Mouse (Mus musculus) heart, embryonic 13.5 days (tissue): ENCODE results near the gene Slc16a5. TPM values are rescaled to one million over a fixed set of nuclear protein-coding genes. Genes with fewer than 3 reads are reported as not detected.
A peak's percentile ranks its signal among the peaks of the same experiment; 100 is the strongest.

Experiments used
- ATAC-seq: fragments of 200-750 bp; cut with Nextera tagmentation; 2 replicates; pipeline ENCODE4 v1.8.0; 2017; ENCODE audit warnings: moderate TSS enrichment; ENCODE audit not compliant: insufficient number of reproducible peaks, low FRiP score, low TSS enrichment; ENCODE audit errors: extremely low read depth
- H3K27ac ChIP-seq: fragments of 300-500 bp; sonication (generic); replicated peaks from 2 replicates; pipeline ENCODE4 v1.5.1; 2015; ENCODE audit warnings: moderate library complexity, mild to moderate bottlenecking, inconsistent platforms
- H3K27me3 ChIP-seq: fragments of 300-500 bp; sonication (generic); replicated peaks from 2 replicates; pipeline ENCODE4 v1.6.1; 2015; ENCODE audit warnings: mild to moderate bottlenecking, inconsistent platforms
- H3K36me3 ChIP-seq: fragments of 300-500 bp; sonication (generic); 2 replicates; pipeline ENCODE4 v1.6.1; 2015; ENCODE audit warnings: mild to moderate bottlenecking, inconsistent platforms
- H3K4me1 ChIP-seq: fragments of 300-500 bp; sonication (generic); 2 replicates; pipeline ENCODE4 v1.6.1; 2015; ENCODE audit warnings: inconsistent platforms
- H3K4me2 ChIP-seq: fragments of 300-500 bp; sonication (generic); 2 replicates; pipeline ENCODE4 v1.6.1; 2015; ENCODE audit warnings: inconsistent platforms, mild to moderate bottlenecking, moderate library complexity
- H3K4me3 ChIP-seq: fragments of 300-500 bp; sonication (generic); 2 replicates; pipeline ENCODE4 v1.5.1; 2015; ENCODE audit warnings: moderate library complexity, mild to moderate bottlenecking, inconsistent platforms
- H3K9ac ChIP-seq: fragments of 300-500 bp; sonication (generic); 2 replicates; pipeline ENCODE4 v1.6.1; 2015; ENCODE audit warnings: inconsistent platforms, mild to moderate bottlenecking, moderate library complexity
- H3K9me3 ChIP-seq: fragments of 300-500 bp; sonication (generic); 2 replicates; pipeline ENCODE4 v1.6.1; 2016; ENCODE audit warnings: inconsistent platforms
- WGBS: fragments of 180-500 bp; shearing (Covaris S2); methylation state at CpG from one replicate; pipeline ENCODE4 v1.1.7; 2015; ENCODE audit warnings: mixed read lengths; 5-methylcytosine and 5-hydroxymethylcytosine counted together
- polyA plus RNA-seq: library from polyadenylated mRNA; unstranded; fragments of >200 nt; fragmentation: Nextera tagmentation; extraction: Ambion mirVana; gene quantifications from 2 replicates; pipeline ENCODE4 v1.2.1, GENCODE M21; 2015

The Slc16a5 gene
- polyA plus RNA-seq, 1 experiment from 2014 or later, result 0.21 TPM

DNA sequence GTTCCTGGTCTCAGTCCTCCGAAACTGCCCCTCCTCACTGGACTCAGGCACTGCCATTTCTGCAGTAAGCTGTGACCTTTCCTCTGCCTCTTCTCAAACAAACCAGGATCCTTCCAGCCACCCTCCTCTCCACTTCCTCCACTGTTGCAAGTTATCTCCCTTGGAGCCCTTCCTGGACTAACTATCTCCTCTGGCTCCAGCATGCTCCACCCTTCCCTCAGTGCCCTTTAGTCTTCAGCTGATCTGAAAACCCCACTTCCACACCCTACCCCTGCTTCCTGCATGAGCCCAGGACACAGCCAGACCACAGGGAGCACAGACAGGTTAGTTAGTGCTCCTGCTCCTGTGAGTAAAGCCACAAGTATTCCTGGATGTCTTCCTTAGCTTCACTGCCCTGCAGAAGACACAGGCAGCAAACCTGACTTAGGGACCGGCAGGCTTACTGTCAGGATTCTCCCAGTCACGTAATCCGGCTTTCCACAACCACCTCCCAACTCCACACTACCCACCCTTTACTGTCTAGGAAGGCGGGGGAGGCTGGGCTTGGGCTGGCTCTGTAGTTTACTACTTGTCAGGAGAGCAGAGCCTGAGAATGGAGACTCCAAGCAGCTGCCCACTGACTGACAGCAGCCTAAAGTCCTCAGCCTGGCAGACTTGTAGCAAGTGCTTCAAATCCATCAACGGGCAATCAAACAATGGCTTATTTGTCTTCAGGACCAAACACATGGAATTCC, 47.7 kb downstream of the Slc16a5 start:
- Histone ChIP-seq H3K4me3 (peak overlapping the region; percentile 99), H3K4me1 (peaks cover 75% of the 10 kb centered on the region), H3K27ac (peak overlapping the region; percentile 84)

DNA sequence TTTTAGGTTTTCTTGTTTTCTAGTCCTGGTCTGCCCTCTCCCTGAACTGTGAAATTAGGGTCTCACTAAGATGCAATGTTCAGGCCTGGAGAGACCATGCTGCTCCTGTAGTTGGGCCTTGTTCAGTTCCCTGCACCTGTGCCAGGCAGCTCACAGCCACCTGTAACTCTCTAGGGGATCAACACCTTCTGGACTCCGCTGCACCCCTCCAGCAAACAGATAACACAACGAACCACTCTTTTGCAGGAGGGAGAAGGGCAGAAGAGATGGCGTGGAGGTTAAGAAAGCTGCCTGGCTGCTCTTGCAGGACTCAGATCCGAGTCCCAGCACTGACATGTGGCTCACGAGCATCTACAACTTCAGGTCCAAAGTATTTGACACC, 48.2 kb downstream of the Slc16a5 start:
- ATAC-seq, result no peak
- Histone ChIP-seq H3K27me3 (no peaks in the 10 kb centered on the region), H3K4me3 (peak overlapping the region; percentile 99), H3K4me1 (peaks cover 74% of the 10 kb centered on the region), H3K36me3 (no peaks in the 10 kb centered on the region), H3K9ac (peak overlapping the region; percentile 99), H3K27ac (peak overlapping the region; percentile 84), H3K9me3 (no peaks in the 10 kb centered on the region), H3K4me2 (peak overlapping the region; percentile 83)
- 32% methylated on average over 5 of the region's 5 CpGs for WGBS

More for the DNA sequence above, 47.7 kb downstream of the Slc16a5 start:
- no peaks in the 10 kb centered on the region for H3K9me3 ChIP-seq
- ATAC-seq, result no peak
- 24% methylated on average over 6 of the region's 6 CpGs for WGBS
- peak overlapping the region; percentile 83 for H3K4me2 ChIP-seq
- no peaks in the 10 kb centered on the region for H3K27me3 ChIP-seq
- H3K9ac ChIP-seq, result peak overlapping the region; percentile 99
- H3K36me3 ChIP-seq, result peaks cover 5% of the 10 kb centered on the region; the same call in 1 of the 2 replicates

DNA sequence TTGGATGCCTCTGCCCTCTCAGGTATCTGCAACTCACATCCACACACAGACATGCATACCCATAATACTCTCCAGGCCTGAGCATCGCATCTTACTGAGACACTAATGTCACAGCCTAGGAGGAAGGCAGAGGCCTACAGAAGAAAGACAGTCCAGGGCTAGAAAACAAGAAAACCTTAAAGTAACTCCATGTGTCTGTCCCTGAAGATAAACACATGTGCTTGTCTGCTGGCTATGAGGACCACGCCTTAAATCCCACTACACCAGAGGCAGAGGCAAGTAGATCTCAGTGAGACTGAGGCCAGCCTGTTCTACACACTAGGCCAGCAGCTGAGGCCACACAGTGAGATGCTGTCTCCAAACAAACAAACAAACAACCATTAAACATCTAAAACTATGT, 48.8 kb downstream of the Slc16a5 start:
- Histone ChIP-seq H3K4me3 (peak overlapping the region; percentile 99), H3K9me3 (no peaks in the 10 kb centered on the region), H3K4me1 (peaks cover 70% of the 10 kb centered on the region), H3K27ac (peak overlapping the region; percentile 57), H3K9ac (peak overlapping the region; percentile 99), H3K36me3 (no peaks in the 10 kb centered on the region), H3K4me2 (peak overlapping the region; percentile 83), H3K27me3 (no peaks in the 10 kb centered on the region)
- 54% methylated on average over 2 of the region's 2 CpGs for WGBS
- no peak for ATAC-seq

- H3K36me3 ChIP-seq, result no peaks in the 10 kb centered on the region
- peak overlapping the region; percentile 83 for H3K4me2 ChIP-seq
- no peak for ATAC-seq
- no peaks in the 10 kb centered on the region for H3K27me3 ChIP-seq
- 51% methylated on average over 3 of the region's 3 CpGs for WGBS
- peaks cover 62% of the 10 kb centered on the region for H3K4me1 ChIP-seq
- H3K4me3 ChIP-seq, result peak overlapping the region; percentile 99
- H3K9me3 ChIP-seq, result no peaks in the 10 kb centered on the region
- peak overlapping the region; percentile 91 for H3K27ac ChIP-seq
- H3K9ac ChIP-seq, result peak overlapping the region; percentile 99
Observed at GRCm38 (mm10) chr11:115512004-115512403, 49.7 kb downstream of the Slc16a5 start.

GRCm38 (mm10) chr11:115512407-115513183, 50.3 kb downstream of the Slc16a5 start:
- H3K27ac ChIP-seq, result peak overlapping the region; percentile 91
- WGBS, result 32% methylated on average over 8 of the region's 8 CpGs
- ATAC-seq, result no peak
- peaks cover 56% of the 10 kb centered on the region for H3K4me1 ChIP-seq
- H3K9ac ChIP-seq, result peak overlapping the region; percentile 99
- no peaks in the 10 kb centered on the region for H3K27me3 ChIP-seq
- H3K36me3 ChIP-seq, result no peaks in the 10 kb centered on the region
- H3K9me3 ChIP-seq, result no peaks in the 10 kb centered on the region
- H3K4me2 ChIP-seq, result peak overlapping the region; percentile 83
- peak overlapping the region; percentile 99 for H3K4me3 ChIP-seq

DNA sequence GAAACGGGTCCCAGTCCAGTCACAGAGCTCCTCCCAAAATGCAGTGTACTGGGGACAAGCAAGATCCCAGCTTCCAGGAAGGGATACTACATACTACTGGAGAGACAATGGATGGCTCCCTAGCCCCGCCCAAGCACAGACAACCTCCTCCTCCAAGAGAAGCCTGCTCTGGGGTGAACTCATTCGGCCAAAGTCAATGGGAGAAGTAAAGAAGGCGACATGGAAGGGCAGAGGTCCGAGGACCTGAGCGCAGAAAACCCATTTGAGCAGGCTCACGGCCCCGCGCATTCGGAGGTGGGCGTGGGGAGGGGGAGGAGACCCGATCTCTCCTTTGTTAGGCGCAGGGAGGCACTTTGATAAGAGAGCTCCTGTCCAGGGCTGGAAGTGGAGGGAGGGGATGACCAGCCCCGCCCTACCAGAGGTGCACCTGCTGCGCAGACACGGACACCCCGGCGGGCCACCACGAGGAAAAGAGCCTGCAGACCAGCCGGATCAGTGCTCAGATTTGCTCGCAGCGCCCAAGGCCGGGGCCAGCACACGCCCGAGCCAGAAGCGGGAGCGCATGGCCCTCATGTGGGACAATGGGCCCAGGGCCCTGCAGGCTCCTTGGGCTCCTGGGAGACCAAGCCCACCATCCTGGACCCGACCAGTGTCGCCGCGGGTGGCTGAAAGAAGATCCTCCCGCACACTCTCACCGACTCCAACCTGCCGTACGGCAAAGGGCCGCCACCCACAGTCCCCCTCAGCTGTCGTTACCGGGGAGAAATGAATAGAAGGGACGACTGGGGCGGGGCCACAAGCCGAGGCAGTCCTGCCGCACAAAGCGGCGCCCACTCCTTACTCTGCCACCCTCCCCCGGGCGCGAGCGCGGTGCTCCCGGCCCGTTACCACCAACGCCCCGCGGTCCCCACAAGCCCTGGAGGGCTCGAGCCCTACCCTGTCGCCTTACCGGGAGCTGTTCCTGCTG, 51.3 kb downstream of the Slc16a5 start:
- Histone ChIP-seq H3K4me1 (peaks cover 47% of the 10 kb centered on the region), H3K4me2 (peak overlapping the region; percentile 83), H3K36me3 (no peaks in the 10 kb centered on the region), H3K27me3 (no peaks in the 10 kb centered on the region), H3K9ac (peak overlapping the region; percentile 99), H3K4me3 (peak overlapping the region; percentile 99), H3K9me3 (no peaks in the 10 kb centered on the region), H3K27ac (peak overlapping the region; percentile 91)
- peak; percentile 48; the same call in 1 of the 2 replicates for ATAC-seq
- under 1% methylated on average over 57 of the region's 57 CpGs for WGBS

DNA sequence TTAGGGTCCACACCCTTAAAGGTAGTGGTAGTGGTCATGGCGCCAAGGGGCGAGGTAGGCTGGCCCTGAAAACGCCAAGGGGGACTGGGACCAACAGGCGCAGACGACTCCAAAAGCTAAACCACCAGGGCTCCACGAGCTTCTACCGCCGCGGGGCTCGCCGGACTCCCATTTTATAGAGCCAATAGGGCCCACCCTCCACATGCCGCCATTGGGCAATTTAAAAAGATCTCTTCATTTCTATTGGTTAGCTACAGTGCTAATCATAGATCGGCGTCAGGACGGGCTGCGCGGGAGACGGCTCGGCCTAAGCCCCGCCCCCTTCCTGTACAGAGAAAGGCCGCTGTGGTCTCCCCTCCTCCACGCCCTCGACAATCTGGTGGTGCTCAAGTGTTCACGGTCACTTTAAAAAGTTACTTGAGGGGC, 52.0 kb downstream of the Slc16a5 start, which contains the start of gene Jpt1:
Jpt1 (minus strand) TSS at position 150 of the 426 bp plus-strand sequence.
- Histone ChIP-seq H3K9me3 (no peaks in the 10 kb centered on the region), H3K4me3 (peak within 1 kb of the TSS; percentile 99), H3K9ac (peak within 1 kb of the TSS; percentile 99), H3K36me3 (no peaks in the 10 kb centered on the region), H3K27ac (peak within 1 kb of the TSS; percentile 91), H3K4me2 (peak within 1 kb of the TSS; percentile 83), H3K27me3 (no peaks in the 10 kb centered on the region), H3K4me1 (peaks cover 46% of the 10 kb centered on the region)
- WGBS, result 1% methylated on average over 24 of the region's 24 CpGs
- ATAC-seq, result peak; percentile 90

GRCm38 (mm10) chr11:115515021-115515420, 52.7 kb downstream of the Slc16a5 start:
- ATAC-seq, result no peak
- Histone ChIP-seq H3K9ac (no peak overlapping the region), H3K4me3 (no peak overlapping the region), H3K36me3 (no peaks in the 10 kb centered on the region), H3K4me2 (peak overlapping the region; percentile 83), H3K27me3 (no peaks in the 10 kb centered on the region), H3K9me3 (no peaks in the 10 kb centered on the region), H3K4me1 (peaks cover 45% of the 10 kb centered on the region), H3K27ac (no peak overlapping the region)
- 67% methylated on average over 6 of the region's 6 CpGs for WGBS

DNA sequence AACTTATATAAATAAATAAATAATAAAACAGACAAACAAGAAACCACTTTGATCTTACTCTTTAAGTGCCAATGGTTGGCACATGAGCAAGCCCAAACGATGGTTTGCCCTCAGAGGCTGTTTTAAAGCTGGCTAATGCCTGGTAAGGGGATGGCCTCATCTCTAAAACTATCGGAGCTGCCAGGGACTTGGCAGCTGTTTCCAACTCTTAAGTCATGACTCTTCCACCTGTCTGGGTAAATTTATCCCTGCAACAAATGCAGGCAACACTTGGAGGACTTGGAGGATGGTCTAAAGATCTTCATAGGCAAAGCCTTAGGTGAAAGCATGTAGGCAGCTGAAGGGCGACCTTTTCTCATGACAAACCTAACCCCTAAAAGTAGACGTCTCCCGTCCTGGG, 54.7 kb downstream of the Slc16a5 start:
- H3K9me3 ChIP-seq, result no peaks in the 10 kb centered on the region
- H3K4me1 ChIP-seq, result peaks cover 37% of the 10 kb centered on the region
- H3K36me3 ChIP-seq, result peaks cover 5% of the 10 kb centered on the region
- no peak for ATAC-seq
- H3K27me3 ChIP-seq, result no peaks in the 10 kb centered on the region
- no peak overlapping the region for H3K4me3 ChIP-seq
- no peak overlapping the region for H3K27ac ChIP-seq
- no peak overlapping the region for H3K4me2 ChIP-seq
- 70% methylated on average over 5 of the region's 5 CpGs for WGBS
- no peak overlapping the region for H3K9ac ChIP-seq

GRCm38 (mm10) chr11:115518693-115519092, 56.4 kb downstream of the Slc16a5 start:
- no peak overlapping the region for H3K4me2 ChIP-seq
- no peaks in the 10 kb centered on the region for H3K27me3 ChIP-seq
- 0 out of 2 replicates have a peak overlapping the region, but pooled peaks have one; percentile 1 for H3K9ac ChIP-seq
- ATAC-seq, result no peak
- 49% methylated on average over 9 of the region's 9 CpGs for WGBS
- peaks cover 26% of the 10 kb centered on the region for H3K4me1 ChIP-seq
- H3K36me3 ChIP-seq, result peaks cover 18% of the 10 kb centered on the region
- no peak overlapping the region for H3K4me3 ChIP-seq
- H3K27ac ChIP-seq, result peak overlapping the region; percentile 45; the same call in 1 of the 2 replicates
- H3K9me3 ChIP-seq, result no peaks in the 10 kb centered on the region
